Mouse (Mus musculus) hematopoietic stem cell, adult 5-6 weeks (primary cell): ENCODE results near the gene Rdm1. TPM values are rescaled to one million over a fixed set of nuclear protein-coding genes. Genes with fewer than 3 reads are reported as not detected.
"Not testable (repeated sequence)": the region's sequence is repeated elsewhere in the genome, so short reads cannot be mapped to it uniquely, and the experiment has no call there.

Experiments
- ATAC-seq, 2 experiments: fragments of 125-278 bp in 1 of 2; replicated peaks in 1 of 2; 2 replicates each; pipeline ENCODE4 v1.8.0; 2016 to 2017; ENCODE audit warnings: inconsistent platforms in 2 of 2, mild to moderate bottlenecking in 2 of 2, moderate number of reproducible peaks in 2 of 2, low read depth in 1 of 2, moderate TSS enrichment in 1 of 2; ENCODE audit not compliant: low FRiP score in 2 of 2, poor library complexity in 2 of 2, severe bottlenecking in 2 of 2, insufficient read depth in 1 of 2, low TSS enrichment in 1 of 2
- total RNA-seq: library from RNA; stranded (forward); fragments of 172-1452, 232-1000 nt; gene quantifications from 2 replicates; pipeline ENCODE4 v1.2.3, GENCODE M21; 2017

Rdm1 gene
- total RNA-seq, 1 experiment from 2014 or later: 10.3 TPM

- ATAC-seq: no peak
These were observed 13.4 kb upstream of the Rdm1 start for GRCm38 (mm10) chr11:101613596-101613995.

DNA sequence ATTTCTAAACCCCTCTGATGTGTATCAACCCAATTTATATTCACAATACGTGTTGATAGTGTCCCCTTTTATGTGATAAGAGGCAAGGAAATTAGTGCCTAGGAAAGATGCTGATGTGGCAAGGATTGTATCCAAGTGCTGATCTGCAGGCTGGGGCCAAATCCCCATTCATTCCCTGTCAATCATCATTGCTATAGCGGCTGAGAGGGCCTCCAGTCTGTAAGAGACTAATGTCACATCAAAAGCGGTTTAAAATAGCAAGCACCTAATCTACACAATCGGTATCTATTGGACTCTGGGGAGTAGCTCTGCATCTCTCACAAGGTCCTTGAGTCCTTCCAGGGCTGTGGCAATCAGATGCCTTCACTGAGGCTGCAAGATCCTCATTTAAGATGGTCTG lies 12.9 kb upstream of the Rdm1 start:
- ATAC-seq: no peak

DNA sequence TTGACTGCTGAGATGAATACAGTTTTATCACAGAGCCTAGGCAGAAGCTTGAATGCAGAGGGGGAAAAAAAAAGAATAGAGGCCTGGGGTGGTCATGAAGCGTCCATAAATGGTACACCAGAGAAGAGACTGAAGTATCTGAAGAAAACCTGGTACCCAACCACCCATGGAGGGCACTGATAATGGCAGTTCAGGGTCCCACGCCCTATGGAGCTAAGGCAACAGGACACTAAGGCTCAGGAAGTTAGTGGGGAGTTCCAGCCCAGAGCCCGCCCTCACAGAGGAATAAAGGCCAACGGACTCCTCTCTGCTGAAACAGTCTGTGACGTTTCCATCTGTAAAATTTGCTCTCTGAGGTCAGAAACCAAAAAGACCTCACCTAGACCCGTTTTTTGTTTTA lies 11.6 kb upstream of the Rdm1 start:
- ATAC-seq: no peak

DNA sequence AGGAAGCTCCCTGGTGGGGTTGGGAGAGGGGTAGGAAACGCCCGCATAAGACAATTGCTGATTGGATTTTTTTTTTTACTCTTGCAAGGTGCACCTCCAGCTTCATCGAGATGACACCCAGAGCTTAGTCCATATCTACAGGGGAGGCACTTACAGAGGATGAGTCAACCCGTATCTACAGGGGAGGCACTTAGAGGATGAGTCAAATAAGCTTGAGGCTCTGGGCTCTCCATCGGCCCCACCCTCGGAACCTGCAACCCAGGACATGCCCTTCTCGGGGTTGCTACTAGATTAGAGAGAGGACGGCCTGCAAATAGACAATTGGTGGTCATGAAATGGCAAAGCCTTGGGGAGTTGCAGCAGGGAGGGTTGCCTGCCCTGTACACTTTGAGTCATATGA lies 10.9 kb upstream of the Rdm1 start:
- ATAC-seq: no peak

DNA sequence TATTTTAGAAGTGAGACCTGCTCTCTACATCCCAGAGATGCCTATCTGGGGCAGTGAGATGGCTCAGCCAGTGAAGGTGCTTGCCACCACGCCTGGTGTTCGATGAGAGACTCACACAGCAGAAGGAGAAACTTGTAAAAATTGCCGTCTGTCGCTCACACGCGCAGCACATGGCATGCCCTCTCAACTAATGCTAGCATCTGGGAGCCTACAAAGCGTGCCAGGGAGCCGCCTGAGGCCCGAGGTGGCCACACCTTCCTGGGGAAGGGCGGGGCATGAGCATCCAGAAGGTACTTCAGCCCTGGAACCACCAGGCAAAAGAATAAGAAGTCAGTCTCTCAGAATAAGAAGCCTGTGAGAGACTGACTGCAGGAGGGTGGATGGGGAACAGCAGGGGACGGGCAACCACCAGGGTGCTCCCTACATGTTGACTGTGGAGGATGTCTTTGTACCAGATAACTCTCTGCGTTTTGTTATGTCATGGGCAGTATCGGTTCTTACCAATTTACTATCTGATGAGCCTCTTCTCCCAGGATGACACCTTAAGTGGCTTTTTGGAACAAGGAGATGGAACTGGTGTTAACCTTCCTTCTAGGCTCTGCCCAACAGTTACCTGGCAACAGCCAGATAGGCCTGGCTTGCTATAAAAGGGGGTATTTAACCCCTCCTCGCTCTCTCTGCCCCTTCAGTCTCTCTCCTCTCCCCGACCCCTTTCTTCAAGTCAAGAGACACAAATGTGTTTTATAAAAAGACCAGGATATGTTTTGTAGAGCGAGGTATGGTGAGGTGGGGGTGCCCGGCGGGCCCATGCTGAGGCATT lies 9.8 kb upstream of the Rdm1 start:
- no peak for ATAC-seq

GRCm38 (mm10) chr11:101617849-101618248 lies 9.1 kb upstream of the Rdm1 start:
- ATAC-seq: peak in 1 of 2 experiments; percentile 42; a peak in 1 of 4 replicates

DNA sequence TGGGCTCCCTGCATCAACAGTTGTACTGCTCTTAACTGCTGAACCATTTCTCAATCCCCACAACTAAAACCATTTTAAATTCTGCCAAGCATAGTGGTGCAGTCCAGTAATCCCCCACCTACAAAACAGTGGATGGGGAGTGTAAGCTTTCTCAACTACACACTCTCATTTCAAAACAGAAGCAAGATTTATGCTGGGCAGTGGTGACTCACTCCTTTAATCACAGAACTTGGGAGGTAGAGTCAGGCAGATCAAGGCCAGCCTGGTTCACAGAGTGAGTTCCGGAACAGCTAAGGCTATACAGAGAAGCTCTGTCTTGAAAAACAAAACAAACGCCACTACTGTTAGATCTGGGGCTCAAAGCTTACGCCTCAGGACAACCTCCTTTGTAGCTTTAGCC lies 8.4 kb upstream of the Rdm1 start:
- no peak for ATAC-seq

DNA sequence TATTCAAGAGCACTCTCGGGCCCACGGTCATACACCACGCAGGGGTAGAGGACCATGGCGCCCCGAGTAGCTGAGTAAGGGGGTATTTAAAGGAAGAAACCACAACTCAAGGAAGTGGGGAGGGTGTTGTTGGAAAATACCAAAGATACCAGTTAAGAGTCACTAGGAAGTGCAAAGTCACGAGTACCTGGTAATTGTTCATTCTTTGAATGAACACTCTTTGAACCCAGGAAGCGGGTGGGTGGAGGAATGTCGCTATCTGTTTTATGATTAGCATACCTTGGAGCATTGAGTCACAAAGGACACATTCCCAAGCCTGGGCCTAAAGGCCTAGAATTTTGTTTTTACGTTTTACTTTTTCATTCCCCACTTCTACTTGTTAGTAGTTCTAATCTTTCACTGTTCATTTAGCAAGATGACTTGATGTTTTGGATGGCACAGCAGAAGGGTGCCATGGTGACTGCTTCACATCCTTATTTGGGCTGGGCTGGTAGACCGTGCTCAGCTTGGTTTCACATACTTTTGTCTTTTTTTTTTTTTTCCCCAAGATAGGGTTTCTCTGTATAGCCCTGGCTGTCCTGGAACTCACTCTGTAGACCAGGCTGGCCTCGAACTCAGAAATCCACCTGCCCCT lies 6.9 kb upstream of the Rdm1 start:
- not testable (repeated sequence) for ATAC-seq

DNA sequence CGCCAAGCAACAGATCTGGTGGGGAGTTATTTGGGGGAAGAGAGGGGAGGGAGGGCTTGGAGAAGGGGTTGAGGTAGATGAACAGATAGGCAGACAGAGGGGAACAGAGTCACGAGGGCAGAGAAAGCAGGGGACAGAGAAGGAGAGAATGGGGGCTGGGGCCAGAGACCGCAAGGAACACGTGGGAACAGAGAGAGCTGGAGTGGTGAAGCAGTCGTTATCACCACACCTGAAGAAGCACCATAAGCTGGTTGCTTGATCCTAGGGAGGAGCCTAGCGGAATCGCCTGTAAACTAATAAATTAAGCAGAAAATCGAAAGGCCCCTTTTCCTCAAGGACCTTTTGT lies 373 bp upstream of the Rdm1 start:
- ATAC-seq: no peak; a peak in 1 of 4 replicates

DNA sequence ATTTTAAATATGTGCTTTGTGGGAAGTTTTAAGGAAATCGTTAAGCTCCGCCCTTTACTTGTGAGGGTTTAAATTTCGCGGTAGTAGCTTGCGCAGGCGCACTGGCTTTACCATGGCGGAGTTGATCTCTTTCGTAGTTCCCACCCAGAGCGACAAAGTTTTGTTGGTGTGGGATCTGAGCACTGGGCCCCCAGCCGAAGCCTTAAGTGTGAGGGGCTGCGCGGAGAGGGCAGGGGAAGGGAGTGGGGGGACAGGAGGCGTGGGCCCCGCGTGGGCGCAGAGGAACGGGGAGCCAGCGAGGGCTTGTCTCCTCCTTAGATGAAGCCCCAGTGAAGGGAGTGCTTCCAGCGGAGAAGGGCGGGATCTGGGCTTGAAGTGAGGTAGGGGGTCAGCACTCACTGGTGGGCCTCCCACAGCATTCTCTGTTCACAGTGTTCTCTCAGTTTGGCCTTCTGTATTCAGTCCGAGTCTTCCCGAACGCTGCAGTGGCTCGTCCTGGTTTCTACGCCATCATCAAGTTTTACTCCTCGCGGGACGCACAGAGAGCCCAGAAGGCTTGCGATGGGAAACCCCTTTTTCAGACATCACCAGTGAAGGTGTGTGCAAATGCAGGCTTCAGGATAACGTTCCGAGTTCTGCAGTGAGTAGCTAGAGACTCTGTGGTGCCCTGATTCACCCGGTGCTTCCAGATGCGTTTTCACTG lies 1.0 kb downstream of the Rdm1 start:
- peak; percentile 68 to 76 for ATAC-seq

- not testable (repeated sequence) for ATAC-seq
These were observed 1.9 kb downstream of the Rdm1 start for GRCm38 (mm10) chr11:101628733-101629417.

- no peak for ATAC-seq
These were observed 8.7 kb downstream of the Rdm1 start for GRCm38 (mm10) chr11:101635660-101636059.

DNA sequence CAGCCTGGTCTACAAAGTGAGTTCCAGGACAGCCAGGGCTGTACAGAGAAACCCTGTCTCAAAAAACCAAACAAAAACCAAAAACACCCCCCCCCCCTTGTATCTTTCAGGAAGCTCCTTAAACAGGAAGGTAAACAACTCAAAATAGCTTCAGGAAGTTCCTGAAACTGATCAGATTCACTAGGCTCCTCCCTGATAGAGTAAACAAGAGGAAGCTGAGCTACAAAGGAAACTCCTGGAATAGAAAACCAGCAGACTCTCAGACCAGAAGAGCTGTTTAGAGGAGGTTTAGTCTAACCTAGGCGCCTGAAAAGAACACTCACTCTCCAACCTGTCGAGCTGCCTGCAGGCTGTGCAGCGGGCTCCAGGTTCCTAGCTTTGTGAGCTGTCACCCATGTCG lies 12.8 kb downstream of the Rdm1 start:
- no peak for ATAC-seq

GRCm38 (mm10) chr11:101640857-101641709 lies 14.1 kb downstream of the Rdm1 start:
- peak; percentile 5 to 33; a peak in 1 of 4 replicates for ATAC-seq

GRCm38 (mm10) chr11:101641710-101642642 lies 15.0 kb downstream of the Rdm1 start:
- peak; percentile 77 for ATAC-seq

GRCm38 (mm10) chr11:101642931-101643330 lies 15.9 kb downstream of the Rdm1 start:
- ATAC-seq: no peak
